Mouse (Mus musculus): ENCODE measurements at regions not wholly inside any gene's neighbourhood (a gene's known extent, or its start where the extent isn't known, plus 50 kb on each side); places are given as distances from the start of the nearest gene placed in this dataset.
"Not testable (repeated sequence)": the region's sequence is repeated elsewhere in the genome, so short reads cannot be mapped to it uniquely, and the experiment has no call there.

DNA sequence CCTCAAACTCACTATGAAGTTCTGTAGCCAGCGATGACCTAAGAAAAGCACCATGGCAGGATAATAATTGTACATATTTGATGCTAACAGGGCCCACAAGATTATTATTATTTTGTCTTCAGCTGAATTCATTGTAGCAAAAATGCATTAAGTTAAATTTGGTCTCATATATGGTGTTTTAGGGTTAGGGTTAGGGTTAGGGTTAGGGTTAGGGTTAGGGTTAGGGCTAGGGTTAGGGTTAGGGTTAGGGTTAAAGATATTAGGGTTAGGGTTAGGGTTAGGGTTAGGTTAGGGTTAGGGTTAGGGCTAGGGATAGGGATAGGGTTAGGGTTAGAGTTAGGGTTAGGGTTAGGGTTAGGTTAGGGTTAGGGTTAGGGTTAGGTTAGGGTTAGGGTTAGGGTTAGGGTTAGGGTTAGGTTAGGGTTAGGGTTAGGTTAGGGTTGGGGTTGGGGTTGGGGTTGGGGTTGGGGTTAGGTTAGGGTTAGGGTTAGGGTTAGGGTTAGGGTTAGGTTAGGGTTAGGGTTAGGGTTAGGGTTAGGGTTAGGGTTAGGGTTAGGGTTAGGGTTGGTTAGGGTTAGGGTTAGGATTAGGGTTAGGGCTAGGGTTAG, 62.0 kb upstream of the Adgrl2 start:
- not testable (repeated sequence) for TF ChIP-seq CTCF, EP300 (IDR thresholded peaks at IDR 0.05)

All from lung, postnatal 0 days (tissue).